Mouse (Mus musculus): ENCODE measurements around the gene Maff.

Maff gene

GRCm38 (mm10) chr15:79396736-79397135 lies 50.3 kb downstream of the Maff start:
- DNase-seq (ENCODE audit: low spot score), result peak; percentile 39

- no peak for DNase-seq (ENCODE audit: low spot score)
Observed at GRCm38 (mm10) chr15:79399231-79400052, 53.0 kb downstream of the Maff start.

- no peak for DNase-seq (ENCODE audit: low spot score)
Observed at GRCm38 (mm10) chr15:79400134-79400974, 53.9 kb downstream of the Maff start.

DNA sequence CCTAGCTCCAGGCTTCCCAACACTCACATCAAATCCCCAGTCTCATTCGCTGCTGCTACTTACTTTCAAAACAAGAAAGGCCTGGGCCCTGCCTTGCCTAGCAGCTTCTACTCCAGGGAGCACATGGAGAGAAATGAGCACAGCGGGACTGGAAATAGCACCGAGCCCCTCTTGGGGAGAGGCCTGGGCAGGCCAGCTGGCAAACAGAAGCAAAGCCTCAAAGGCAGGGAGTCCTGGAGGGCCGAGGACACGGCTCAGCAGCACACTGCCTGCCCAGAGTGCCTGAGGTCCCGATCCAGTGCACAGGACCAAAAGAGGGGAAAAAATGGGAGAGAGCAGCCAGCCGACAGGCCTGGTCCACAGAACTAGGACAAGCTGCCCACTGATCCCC lies 54.5 kb downstream of the Maff start:
- DNase-seq (ENCODE audit: low spot score), result no peak

GRCm38 (mm10) chr15:79402176-79402575 lies 55.8 kb downstream of the Maff start:
- no peak for DNase-seq (ENCODE audit: low spot score)

GRCm38 (mm10) chr15:79402836-79403762 lies 56.7 kb downstream of the Maff start, which contains the start of gene Tmem184b:
Gene Tmem184b (minus strand): TSS chr15:79403569.
- peak; percentile 72 for DNase-seq (ENCODE audit: low spot score)

DNA sequence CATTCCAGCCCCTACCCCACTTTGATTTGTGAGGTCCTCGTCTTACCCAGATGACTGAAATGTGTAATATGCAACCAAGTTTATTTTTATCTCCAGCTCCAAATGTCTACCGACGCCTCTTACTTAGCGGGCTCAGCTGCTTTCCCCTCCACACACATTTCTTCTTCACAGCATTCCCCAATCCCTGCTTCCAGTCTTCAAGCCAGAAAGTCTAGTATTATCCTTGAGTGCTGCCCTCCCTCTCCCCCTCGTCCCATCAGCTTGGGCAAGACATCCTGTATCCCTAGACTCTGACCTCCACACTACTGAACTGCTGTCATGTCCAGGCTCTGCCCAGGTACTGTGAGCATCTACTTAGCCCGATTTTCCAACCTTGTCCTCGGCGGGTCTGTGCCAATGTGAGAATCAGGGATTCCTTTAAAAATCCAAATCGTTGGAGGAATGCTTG lies 57.4 kb downstream of the Maff start:
- no peak for DNase-seq (ENCODE audit: low spot score)

- no peak for DNase-seq (ENCODE audit: low spot score)
Observed at GRCm38 (mm10) chr15:79404277-79404676, 57.9 kb downstream of the Maff start.

DNA sequence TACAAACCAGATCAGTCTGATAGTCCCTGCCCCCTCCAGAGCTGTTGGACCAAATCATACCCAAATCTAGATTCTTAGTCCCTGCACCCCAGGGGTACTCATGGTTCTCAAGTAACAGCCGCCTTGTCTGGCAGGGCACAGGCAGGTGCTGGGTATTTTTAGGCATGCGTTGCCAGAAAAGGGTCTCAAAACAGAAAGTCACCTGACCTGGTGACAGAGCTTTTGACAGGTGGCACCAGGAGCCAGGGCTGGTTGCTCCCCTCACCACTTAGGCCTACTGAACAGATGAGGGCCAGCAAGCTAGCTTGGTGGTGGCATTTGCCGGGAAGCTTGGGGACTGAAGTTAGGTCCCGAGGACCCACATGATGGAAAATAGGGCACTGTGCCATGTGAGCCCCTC lies 60.1 kb downstream of the Maff start:
- DNase-seq (ENCODE audit: low spot score), result no peak

All from c-Kit-positive CD71-positive TER-119-positive erythroid progenitor cells, embryonic 14.5 days (primary cell).